Mouse (Mus musculus): ENCODE measurements around the gene Gzme.

GRCm38 (mm10) chr14:56105447-56106180 lies 14.8 kb downstream of the Gzme start:
- TF ChIP-seq POLR2A (IDR thresholded peaks at IDR 0.05; ENCODE audit: borderline replicate concordance, extremely low read depth, insufficient read depth, insufficient read length, poor library complexity, severe bottlenecking) (no peak), CTCF (IDR thresholded peaks at IDR 0.05; ENCODE audit: borderline replicate concordance, extremely low read depth, insufficient read depth, insufficient read length) (no peak)

Data from brain, embryonic 14.5 days (tissue).